Mouse (Mus musculus) bone marrow macrophage, adult 2 months (primary cell): ENCODE results near the gene Gm3238.
"Not testable (repeated sequence)": the region's sequence is repeated elsewhere in the genome, so short reads cannot be mapped to it uniquely, and the experiment has no call there.

ENCODE experiments used
- CTCF ChIP-seq: IDR thresholded peaks from 2 replicates; pipeline ENCODE4 v1.5.1; 2012; ENCODE audit warnings: low read depth, mild to moderate bottlenecking, low read length, moderate library complexity
- POLR2A ChIP-seq: IDR thresholded peaks from 2 replicates; pipeline ENCODE4 v1.6.1; 2012; ENCODE audit warnings: mild to moderate bottlenecking, low read depth, low read length, borderline replicate concordance

DNA sequence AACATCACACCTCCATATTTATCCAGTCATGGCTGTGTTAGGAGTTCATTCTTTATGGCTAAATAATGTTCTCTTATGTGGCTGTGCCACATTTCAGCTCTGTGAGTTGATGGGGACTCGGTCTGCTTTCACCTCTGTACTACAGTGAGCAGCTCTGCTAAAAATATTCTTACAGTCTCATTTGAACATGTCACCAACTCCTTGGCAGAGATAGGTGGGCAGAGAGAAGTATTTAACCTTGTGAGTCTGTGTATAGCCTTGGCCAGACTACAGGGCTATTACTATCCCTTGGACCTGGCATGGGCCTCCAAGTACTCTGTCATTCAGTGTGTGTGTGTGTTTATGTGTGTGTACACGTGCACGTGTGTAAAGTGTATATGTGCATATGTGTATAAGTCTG is 1.0 kb upstream of the Gm3238 start:
- TF ChIP-seq CTCF, POLR2A: not testable (repeated sequence)
